Mouse (Mus musculus): ENCODE data around the gene Grip1. TPM values are rescaled to one million over a fixed set of nuclear protein-coding genes. Genes with fewer than 3 reads are reported as not detected.

Gene Grip1
- polyA plus RNA-seq, 1 experiment from 2014 or later: 3.1 TPM

GRCm38 (mm10) chr10:119691358-119692083, 237.9 kb downstream of the Grip1 start:
- H3K27ac ChIP-seq: no peak overlapping the region
- H3K4me3 ChIP-seq: peak overlapping the region; percentile 33
- peaks cover 33% of the 10 kb centered on the region for H3K27me3 ChIP-seq
- peaks cover 20% of the 10 kb centered on the region for H3K4me1 ChIP-seq
- ATAC-seq (ENCODE audit: insufficient number of reproducible peaks, low FRiP score, low TSS enrichment, low read depth): no peak
- H3K36me3 ChIP-seq: no peaks in the 10 kb centered on the region
- WGBS: 3% methylated on average over 16 of the region's 16 CpGs
- H3K9ac ChIP-seq: no peak overlapping the region
- H3K9me3 ChIP-seq: no peaks in the 10 kb centered on the region
- peak overlapping the region; percentile 57 for H3K4me2 ChIP-seq

DNA sequence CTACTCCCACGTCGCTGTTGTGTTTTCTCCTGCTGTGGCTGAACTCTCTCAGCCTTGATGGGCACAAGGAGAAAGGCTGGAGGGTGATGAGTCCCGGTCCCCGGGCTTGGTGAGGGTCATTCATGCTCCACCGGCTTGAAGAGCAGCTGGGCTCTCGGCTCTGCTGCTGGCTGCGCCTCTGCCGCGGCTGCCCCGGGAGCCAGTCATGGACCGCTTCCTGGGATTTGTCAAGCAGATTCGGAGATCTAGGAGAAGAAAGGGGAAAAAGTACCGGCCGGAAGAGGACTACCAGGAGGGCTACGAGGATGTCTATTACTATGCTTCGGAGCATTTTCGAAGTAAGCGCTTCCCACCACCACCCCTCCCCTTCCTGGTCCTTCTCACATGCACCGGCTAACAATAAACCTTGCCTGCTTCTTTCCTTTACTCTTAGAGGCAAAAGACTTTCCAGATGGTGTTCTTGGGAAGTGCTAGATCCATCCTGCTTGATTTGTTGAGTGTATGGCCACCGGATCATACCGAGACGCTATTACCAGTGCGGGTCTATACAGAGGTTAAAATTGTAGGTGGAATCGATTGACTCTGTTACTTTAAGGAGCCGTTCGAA, 238.8 kb downstream of the Grip1 start:
- H3K9me3 ChIP-seq: no peaks in the 10 kb centered on the region
- peaks cover 20% of the 10 kb centered on the region for H3K4me1 ChIP-seq
- ATAC-seq (ENCODE audit: insufficient number of reproducible peaks, low FRiP score, low TSS enrichment, low read depth): no peak
- peak overlapping the region; percentile 33 for H3K4me3 ChIP-seq
- no peaks in the 10 kb centered on the region for H3K36me3 ChIP-seq
- H3K9ac ChIP-seq: no peak overlapping the region
- no peak overlapping the region for H3K27ac ChIP-seq
- peaks cover 33% of the 10 kb centered on the region for H3K27me3 ChIP-seq
- H3K4me2 ChIP-seq: peak overlapping the region; percentile 57
- 1% methylated on average over 26 of the region's 26 CpGs for WGBS

- no peak overlapping the region for H3K4me2 ChIP-seq
- H3K4me1 ChIP-seq: peaks cover 18% of the 10 kb centered on the region
- no peak overlapping the region for H3K9ac ChIP-seq
- WGBS: 41% methylated on average over 5 of the region's 5 CpGs
- H3K27me3 ChIP-seq: peaks cover 33% of the 10 kb centered on the region
- H3K4me3 ChIP-seq: no peak overlapping the region
- no peaks in the 10 kb centered on the region for H3K36me3 ChIP-seq
- H3K9me3 ChIP-seq: no peaks in the 10 kb centered on the region
- no peak overlapping the region for H3K27ac ChIP-seq
- no peak for ATAC-seq (ENCODE audit: insufficient number of reproducible peaks, low FRiP score, low TSS enrichment, low read depth)
Measured at GRCm38 (mm10) chr10:119693400-119693799, 239.8 kb downstream of the Grip1 start.

DNA sequence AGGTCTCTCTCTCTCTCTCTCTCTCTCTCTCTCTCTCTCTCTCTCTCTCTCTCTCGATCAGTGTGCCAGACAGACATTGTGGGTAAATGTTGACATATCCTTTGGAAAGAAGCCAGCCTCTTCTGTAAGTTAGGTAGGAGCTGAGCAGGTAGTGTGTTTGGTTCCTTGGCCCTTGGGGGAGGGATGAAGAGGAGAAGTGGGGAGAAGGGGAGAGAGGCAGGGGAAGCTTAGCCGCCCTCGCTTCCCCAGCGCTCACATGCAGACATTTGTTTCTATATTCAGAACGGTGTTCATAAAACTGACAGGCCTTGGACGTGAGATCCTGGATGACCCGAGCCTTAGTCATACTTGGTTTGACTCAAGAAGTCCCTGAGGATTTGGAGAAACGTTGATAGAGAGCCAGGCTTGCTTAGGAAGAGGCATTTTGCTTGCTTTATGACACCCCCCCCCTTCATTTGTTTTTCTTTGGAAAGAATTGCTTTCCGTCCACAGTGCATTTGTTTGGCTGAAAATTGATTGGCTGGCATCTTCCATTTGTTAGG, 243.7 kb downstream of the Grip1 start:
- Histone ChIP-seq H3K9me3 (no peaks in the 10 kb centered on the region), H3K4me1 (peaks cover 6% of the 10 kb centered on the region), H3K27ac (no peak overlapping the region), H3K4me2 (no peak overlapping the region), H3K27me3 (peaks cover 15% of the 10 kb centered on the region), H3K36me3 (no peaks in the 10 kb centered on the region), H3K9ac (no peak overlapping the region), H3K4me3 (no peak overlapping the region)
- no peak for ATAC-seq (ENCODE audit: insufficient number of reproducible peaks, low FRiP score, low TSS enrichment, low read depth)
- 63% methylated on average over 9 of the region's 9 CpGs for WGBS

GRCm38 (mm10) chr10:119705348-119705747, 251.7 kb downstream of the Grip1 start:
- Histone ChIP-seq H3K9ac (no peak overlapping the region), H3K4me2 (no peak overlapping the region), H3K9me3 (no peaks in the 10 kb centered on the region), H3K4me1 (no peaks in the 10 kb centered on the region), H3K4me3 (no peak overlapping the region), H3K36me3 (no peaks in the 10 kb centered on the region), H3K27ac (no peak overlapping the region), H3K27me3 (no peaks in the 10 kb centered on the region)
- WGBS: 48% methylated on average over 4 of the region's 4 CpGs
- ATAC-seq (ENCODE audit: insufficient number of reproducible peaks, low FRiP score, low TSS enrichment, low read depth): no peak

DNA sequence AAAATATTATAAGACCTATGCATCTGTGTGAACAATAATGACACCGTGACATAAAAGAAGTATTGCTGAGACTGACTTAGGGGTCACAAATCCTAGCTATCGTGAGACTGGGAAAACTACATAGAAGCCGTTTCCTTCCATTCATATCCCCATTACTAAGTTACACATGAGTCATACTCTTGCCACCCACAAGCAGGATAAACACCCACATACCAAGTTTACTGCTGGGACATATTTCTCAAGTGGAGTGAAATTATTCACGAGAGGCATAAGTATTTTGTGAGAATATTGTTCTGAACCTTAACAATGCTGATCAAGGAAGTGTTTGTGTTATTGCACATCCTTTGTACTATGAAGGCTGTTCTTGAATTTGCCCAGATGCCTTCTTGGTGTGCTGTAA, 252.7 kb downstream of the Grip1 start:
- Histone ChIP-seq H3K27me3 (no peaks in the 10 kb centered on the region), H3K36me3 (no peaks in the 10 kb centered on the region), H3K27ac (no peak overlapping the region), H3K9me3 (no peaks in the 10 kb centered on the region), H3K9ac (no peak overlapping the region), H3K4me3 (no peak overlapping the region), H3K4me2 (no peak overlapping the region), H3K4me1 (no peaks in the 10 kb centered on the region)
- 85% methylated on average over 4 of the region's 4 CpGs for WGBS
- ATAC-seq (ENCODE audit: insufficient number of reproducible peaks, low FRiP score, low TSS enrichment, low read depth): no peak

- Histone ChIP-seq H3K4me2 (no peak overlapping the region), H3K4me3 (no peak overlapping the region), H3K27me3 (no peaks in the 10 kb centered on the region), H3K9me3 (no peaks in the 10 kb centered on the region), H3K27ac (no peak overlapping the region), H3K36me3 (no peaks in the 10 kb centered on the region), H3K4me1 (no peaks in the 10 kb centered on the region), H3K9ac (no peak overlapping the region)
- 91% methylated on average over 10 of the region's 10 CpGs for WGBS
- no peak for ATAC-seq (ENCODE audit: insufficient number of reproducible peaks, low FRiP score, low TSS enrichment, low read depth)
Measured at GRCm38 (mm10) chr10:119706983-119707382, 253.4 kb downstream of the Grip1 start.

GRCm38 (mm10) chr10:119721887-119722286, 268.3 kb downstream of the Grip1 start:
- H3K27me3 ChIP-seq: no peaks in the 10 kb centered on the region
- no peak overlapping the region for H3K9ac ChIP-seq
- no peak overlapping the region for H3K4me3 ChIP-seq
- H3K9me3 ChIP-seq: no peaks in the 10 kb centered on the region
- no peak for ATAC-seq (ENCODE audit: insufficient number of reproducible peaks, low FRiP score, low TSS enrichment, low read depth)
- H3K4me1 ChIP-seq: no peaks in the 10 kb centered on the region
- no peaks in the 10 kb centered on the region for H3K36me3 ChIP-seq
- H3K27ac ChIP-seq: no peak overlapping the region
- 70% methylated on average over 3 of the region's 3 CpGs for WGBS
- no peak overlapping the region for H3K4me2 ChIP-seq

DNA sequence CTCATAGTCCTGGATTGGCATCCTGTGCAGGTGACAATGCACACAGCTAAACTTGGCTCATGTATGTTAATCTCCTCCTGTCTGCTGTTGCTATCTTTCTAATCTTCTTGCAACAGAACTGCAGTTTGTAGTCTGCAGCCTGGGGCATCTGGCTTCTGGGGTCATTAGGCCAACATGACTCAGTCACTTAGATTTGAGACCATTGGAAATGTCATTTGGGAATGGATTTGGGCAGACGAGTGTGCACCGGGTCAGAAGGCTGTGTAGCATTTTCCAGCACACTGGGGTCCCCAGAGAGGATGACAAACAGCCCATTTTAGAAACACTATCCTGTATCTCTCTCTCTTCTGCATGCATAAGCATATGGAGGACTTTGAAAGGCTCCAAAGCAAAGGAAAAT, 268.8 kb downstream of the Grip1 start:
- Histone ChIP-seq H3K4me2 (no peak overlapping the region), H3K36me3 (no peaks in the 10 kb centered on the region), H3K27ac (no peak overlapping the region), H3K4me1 (no peaks in the 10 kb centered on the region), H3K9ac (no peak overlapping the region), H3K9me3 (no peaks in the 10 kb centered on the region), H3K27me3 (no peaks in the 10 kb centered on the region), H3K4me3 (no peak overlapping the region)
- ATAC-seq (ENCODE audit: insufficient number of reproducible peaks, low FRiP score, low TSS enrichment, low read depth): no peak
- 43% methylated on average over 2 of the region's 2 CpGs for WGBS

DNA sequence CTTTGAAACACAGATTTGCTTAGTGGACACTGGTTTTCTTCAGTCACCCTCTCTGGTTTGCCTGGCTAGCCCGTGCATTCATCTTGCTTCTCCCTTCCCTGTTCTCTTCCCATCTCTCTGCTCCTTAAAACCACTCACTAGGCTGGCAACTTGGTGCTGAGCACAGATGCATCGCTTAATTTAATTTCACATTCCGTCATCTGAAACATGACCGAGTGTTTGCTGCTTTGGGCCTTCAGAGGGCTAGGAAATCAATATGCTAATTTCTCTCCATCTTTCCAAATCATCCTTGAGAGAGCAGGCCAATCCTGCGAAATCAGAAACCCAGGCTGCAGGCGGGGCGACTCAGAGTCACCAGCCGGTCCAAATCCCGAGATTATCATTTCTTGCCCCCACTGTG, 270.0 kb downstream of the Grip1 start:
- Histone ChIP-seq H3K27ac (no peak overlapping the region), H3K9me3 (no peaks in the 10 kb centered on the region), H3K4me3 (no peak overlapping the region), H3K27me3 (no peaks in the 10 kb centered on the region), H3K4me2 (no peak overlapping the region), H3K9ac (no peak overlapping the region), H3K4me1 (no peaks in the 10 kb centered on the region), H3K36me3 (no peaks in the 10 kb centered on the region)
- no peak for ATAC-seq (ENCODE audit: insufficient number of reproducible peaks, low FRiP score, low TSS enrichment, low read depth)
- WGBS: 73% methylated on average over 9 of the region's 9 CpGs

DNA sequence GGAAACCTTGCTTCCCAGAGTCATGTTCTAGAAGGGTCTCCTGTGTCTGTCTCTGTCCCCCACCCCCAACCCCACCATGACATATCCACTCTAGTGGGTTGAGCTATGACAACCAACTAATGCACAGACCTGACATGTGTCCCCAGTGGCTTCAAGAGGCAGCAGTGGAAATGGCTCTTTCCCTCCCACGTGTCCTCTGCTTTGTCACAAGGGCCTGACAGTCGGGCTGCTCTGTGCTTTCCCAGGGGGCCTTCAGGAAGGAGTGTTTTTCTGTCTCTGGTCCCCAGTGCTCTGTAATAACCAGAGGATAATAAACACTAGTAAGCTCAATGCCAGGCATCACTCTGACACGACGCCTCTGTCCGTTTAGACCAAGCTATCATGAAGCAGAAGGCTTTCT, 271.7 kb downstream of the Grip1 start:
- no peaks in the 10 kb centered on the region for H3K36me3 ChIP-seq
- no peak overlapping the region for H3K9ac ChIP-seq
- no peaks in the 10 kb centered on the region for H3K4me1 ChIP-seq
- no peak overlapping the region for H3K27ac ChIP-seq
- ATAC-seq (ENCODE audit: insufficient number of reproducible peaks, low FRiP score, low TSS enrichment, low read depth): no peak
- H3K27me3 ChIP-seq: no peaks in the 10 kb centered on the region
- WGBS: 51% methylated on average over 5 of the region's 5 CpGs
- no peak overlapping the region for H3K4me2 ChIP-seq
- no peaks in the 10 kb centered on the region for H3K9me3 ChIP-seq
- no peak overlapping the region for H3K4me3 ChIP-seq

DNA sequence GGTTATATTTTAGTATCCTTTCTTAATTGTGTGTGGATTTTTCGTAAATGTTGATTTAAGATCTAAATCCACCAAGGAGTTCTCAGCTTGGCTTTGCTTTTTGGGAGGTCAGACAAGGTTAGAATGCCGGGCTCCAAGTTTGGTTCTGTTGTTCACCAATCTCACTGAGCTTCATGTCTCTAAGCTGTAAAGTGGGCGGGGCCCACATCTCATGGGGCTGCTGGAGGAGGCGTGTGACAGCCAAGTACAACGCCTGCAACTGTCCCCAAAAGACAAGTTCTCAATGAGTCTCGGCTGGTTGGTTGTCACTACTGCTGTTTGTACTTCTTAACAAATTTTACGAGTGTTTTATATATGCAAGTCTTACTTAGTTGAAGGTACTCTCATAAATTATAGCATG, 272.3 kb downstream of the Grip1 start:
- H3K4me3 ChIP-seq: no peak overlapping the region
- no peaks in the 10 kb centered on the region for H3K4me1 ChIP-seq
- WGBS: 55% methylated on average over 7 of the region's 7 CpGs
- no peak overlapping the region for H3K9ac ChIP-seq
- ATAC-seq (ENCODE audit: insufficient number of reproducible peaks, low FRiP score, low TSS enrichment, low read depth): no peak
- H3K4me2 ChIP-seq: no peak overlapping the region
- H3K36me3 ChIP-seq: no peaks in the 10 kb centered on the region
- H3K27ac ChIP-seq: no peak overlapping the region
- H3K9me3 ChIP-seq: no peaks in the 10 kb centered on the region
- no peaks in the 10 kb centered on the region for H3K27me3 ChIP-seq
